Mouse (Mus musculus) erythroblast, embryonic 14.5 days (primary cell): ENCODE data around the gene Clec4b2. TPM values are rescaled to one million over a fixed set of nuclear protein-coding genes. Genes with fewer than 3 reads are reported as not detected.
"Not testable (repeated sequence)": the region's sequence is repeated elsewhere in the genome, so short reads cannot be mapped to it uniquely, and the experiment has no call there.

Experiments used
- H3K27me3 ChIP-seq: 2 replicates; pipeline ENCODE4 v1.6.1; 2012; ENCODE audit warnings: inconsistent platforms; ENCODE audit not compliant: control insufficient read depth
- H3K36me3 ChIP-seq: 2 replicates; pipeline ENCODE4 v1.6.1; 2012; ENCODE audit warnings: mild to moderate bottlenecking, inconsistent platforms; ENCODE audit not compliant: control insufficient read depth
- H3K4me1 ChIP-seq: 2 replicates; pipeline ENCODE4 v1.6.1; 2012; ENCODE audit warnings: inconsistent platforms; ENCODE audit not compliant: control insufficient read depth
- H3K4me3 ChIP-seq: replicated peaks from 2 replicates; pipeline ENCODE3; 2012; ENCODE audit warnings: moderate library complexity, mild to moderate bottlenecking, inconsistent platforms
- H3K9me3 ChIP-seq: 2 replicates; pipeline ENCODE4 v1.6.1; 2012; ENCODE audit warnings: low read length, inconsistent platforms, mixed read lengths; ENCODE audit not compliant: control insufficient read depth
- GATA1 ChIP-seq: IDR thresholded peaks from 2 replicates; pipeline ENCODE4 v1.6.1; 2012; ENCODE audit warnings: low read length, inconsistent platforms, mixed read lengths
- TAL1 ChIP-seq: IDR thresholded peaks from 3 replicates; pipeline ENCODE4 v1.6.1; 2012; ENCODE audit warnings: low read length, inconsistent platforms, mixed read lengths
- polyA plus RNA-seq: library from polyadenylated mRNA; stranded (reverse); fragments of >175 nt; gene quantifications from 2 replicates; pipeline ENCODE4 v1.2.3, GENCODE M21; 2012

Clec4b2 gene
- polyA plus RNA-seq, 1 experiment = not detected

- TF ChIP-seq GATA1 = no peak
- no peak for TF ChIP-seq TAL1
- no peaks in the 10 kb centered on the region for H3K9me3 ChIP-seq
- no peaks in the 10 kb centered on the region for H3K36me3 ChIP-seq
- H3K4me3 ChIP-seq = no peak overlapping the region
- H3K4me1 ChIP-seq = peaks cover 19% of the 10 kb centered on the region
- H3K27me3 ChIP-seq = no peaks in the 10 kb centered on the region
Observed at GRCm38 (mm10) chr6:123211726-123212125, 39.0 kb downstream of the Clec4b2 start.

- TF ChIP-seq GATA1 (no peak), TAL1 (no peak)
Observed at GRCm38 (mm10) chr6:123227519-123228166, 55.0 kb downstream of the Clec4b2 start.

DNA sequence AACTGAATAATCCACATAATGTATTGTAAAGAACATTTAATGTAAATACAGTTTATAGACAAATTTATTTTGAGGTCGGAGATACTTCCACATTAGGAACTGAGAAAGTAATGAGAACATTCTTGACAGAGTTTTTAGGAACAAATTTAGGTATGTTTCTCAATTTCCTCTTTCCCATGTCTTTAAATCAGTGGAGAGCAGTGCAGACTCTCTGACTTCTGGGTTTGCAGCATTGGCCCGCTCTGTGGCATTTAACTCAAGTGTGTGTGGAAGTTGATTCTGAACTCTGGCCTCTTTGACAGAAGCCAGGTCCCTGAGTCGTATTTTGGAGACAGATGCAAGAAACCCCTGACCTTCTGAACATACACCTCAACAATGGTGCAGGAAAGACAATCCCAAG is 57.0 kb downstream of the Clec4b2 start, which contains the start of gene Clec4n:
Gene Clec4n, plus strand, starts transcription at position 200 of the 400 bp plus-strand sequence.
- H3K27me3 ChIP-seq = no peaks in the 10 kb centered on the region
- TF ChIP-seq GATA1 (no peak), TAL1 (no peak)
- H3K4me3 ChIP-seq = no peak within 1 kb of the TSS
- no peaks in the 10 kb centered on the region for H3K9me3 ChIP-seq
- H3K4me1 ChIP-seq = no peaks in the 10 kb centered on the region
- no peaks in the 10 kb centered on the region for H3K36me3 ChIP-seq

More at GRCm38 (mm10) chr6:123227519-123228166, 55.0 kb downstream of the Clec4b2 start:
- H3K36me3 ChIP-seq = no peaks in the 10 kb centered on the region
- H3K4me3 ChIP-seq = no peak overlapping the region
- no peaks in the 10 kb centered on the region for H3K27me3 ChIP-seq
- no peaks in the 10 kb centered on the region for H3K9me3 ChIP-seq
- H3K4me1 ChIP-seq = no peaks in the 10 kb centered on the region

DNA sequence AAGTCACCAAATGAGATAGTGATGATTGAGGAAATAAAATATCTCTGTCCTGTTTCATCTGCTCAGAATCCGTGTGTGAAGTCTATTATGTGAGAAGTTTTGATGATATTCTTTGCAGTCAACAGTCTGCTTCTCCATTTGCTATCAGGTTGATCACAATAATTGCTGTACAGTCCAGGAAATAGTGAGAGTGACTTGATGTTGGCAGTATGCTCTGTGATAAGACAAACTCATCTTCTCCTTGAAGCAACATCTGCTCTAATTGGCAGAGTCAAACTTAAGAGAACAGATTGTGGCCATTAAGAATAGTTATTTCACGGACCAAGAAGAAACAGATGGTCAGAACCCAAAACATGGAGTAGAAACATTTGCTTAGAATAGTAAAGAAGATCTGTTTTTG is 58.5 kb downstream of the Clec4b2 start:
- H3K36me3 ChIP-seq = no peaks in the 10 kb centered on the region
- H3K4me1 ChIP-seq = no peaks in the 10 kb centered on the region
- TF ChIP-seq GATA1 (no peak), TAL1 (no peak)
- H3K9me3 ChIP-seq = no peaks in the 10 kb centered on the region
- H3K27me3 ChIP-seq = no peaks in the 10 kb centered on the region
- H3K4me3 ChIP-seq = no peak overlapping the region

DNA sequence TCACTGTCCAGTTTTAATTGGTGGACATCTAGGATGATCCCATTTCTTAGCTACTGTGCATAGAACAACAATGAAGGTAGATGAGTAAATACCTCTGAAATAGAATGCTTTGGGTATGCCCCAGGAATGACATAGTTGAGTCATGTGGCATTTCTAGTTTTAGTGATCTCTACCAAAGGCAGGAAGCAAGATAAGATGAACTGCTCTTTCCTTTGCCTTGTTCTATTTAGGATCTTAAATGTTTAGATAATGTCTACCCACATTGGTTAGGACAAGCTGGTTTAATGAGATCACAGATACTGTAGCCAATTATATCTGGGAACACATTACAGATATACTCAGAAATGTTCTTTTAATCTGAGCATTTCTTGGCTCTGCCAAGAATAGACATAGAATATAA is 64.9 kb downstream of the Clec4b2 start:
- Histone ChIP-seq H3K4me3 (no peak overlapping the region), H3K9me3 (no peaks in the 10 kb centered on the region), H3K36me3 (no peaks in the 10 kb centered on the region), H3K4me1 (no peaks in the 10 kb centered on the region), H3K27me3 (no peaks in the 10 kb centered on the region)
- TF ChIP-seq TAL1 (no peak), GATA1 (no peak)

DNA sequence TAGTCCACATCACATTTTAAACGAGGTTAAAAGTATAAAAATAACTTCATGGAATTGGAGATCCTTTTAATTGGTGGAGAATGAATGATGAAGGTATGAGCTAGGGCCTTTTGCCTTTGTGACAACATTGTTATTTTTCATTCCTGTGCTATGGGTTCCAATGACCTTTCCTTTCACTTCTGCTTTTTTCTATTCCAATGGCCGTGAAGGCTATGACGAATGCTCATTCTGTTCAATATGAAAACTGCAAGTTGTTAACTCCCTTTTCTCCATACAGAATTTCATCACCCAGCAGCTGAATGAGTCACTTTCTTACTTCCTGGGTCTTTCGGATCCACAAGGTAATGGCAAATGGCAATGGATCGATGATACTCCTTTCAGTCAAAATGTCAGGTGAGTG is 71.5 kb downstream of the Clec4b2 start:
- Histone ChIP-seq H3K9me3 (no peaks in the 10 kb centered on the region; the same call in 1 of the 2 replicates), H3K4me3 (no peak overlapping the region), H3K4me1 (no peaks in the 10 kb centered on the region), H3K36me3 (no peaks in the 10 kb centered on the region), H3K27me3 (no peaks in the 10 kb centered on the region)
- TF ChIP-seq TAL1 (no peak), GATA1 (no peak)

DNA sequence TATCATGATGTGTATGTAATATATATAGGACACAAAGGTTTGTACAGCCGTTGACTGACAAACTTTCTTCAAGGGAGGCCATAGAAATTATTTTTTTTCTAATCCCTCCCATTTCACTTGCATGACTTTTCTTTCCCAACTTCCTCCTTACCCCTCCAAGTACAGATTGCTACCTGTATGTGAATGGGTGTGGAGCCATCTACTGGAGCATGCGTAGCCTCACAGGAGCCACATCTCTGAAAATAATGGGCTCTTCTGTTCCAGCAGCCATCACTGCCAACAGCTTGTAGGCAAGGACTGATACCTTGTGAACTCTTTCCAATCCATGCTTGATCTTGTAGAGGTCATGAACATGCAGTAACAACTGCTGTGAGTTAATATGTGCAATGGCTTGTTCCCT is 76.2 kb downstream of the Clec4b2 start:
- not testable (repeated sequence) for H3K36me3 ChIP-seq, H3K9me3 ChIP-seq, H3K4me3 ChIP-seq, H3K27me3 ChIP-seq, H3K4me1 ChIP-seq

DNA sequence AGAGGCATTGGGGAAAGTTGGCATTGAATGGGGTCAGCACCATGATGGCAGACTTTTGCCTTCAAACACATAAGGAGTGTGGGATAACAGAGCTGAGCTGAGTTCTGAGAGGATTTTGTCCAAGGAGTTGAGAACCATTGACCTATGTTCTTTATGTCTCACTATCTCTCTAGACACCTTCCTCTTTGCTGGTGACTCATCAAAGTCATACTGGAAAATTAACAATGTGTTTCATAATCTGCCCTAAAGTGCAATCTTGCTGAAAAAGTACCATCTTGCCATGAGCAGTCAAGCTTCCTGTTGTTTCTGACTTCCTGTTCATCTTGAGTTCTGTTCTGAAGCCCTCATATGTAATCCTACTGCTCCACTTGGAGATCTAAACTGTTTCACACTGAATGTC is 80.0 kb downstream of the Clec4b2 start:
- Histone ChIP-seq H3K36me3 (no peaks in the 10 kb centered on the region), H3K4me1 (no peaks in the 10 kb centered on the region), H3K9me3 (no peaks in the 10 kb centered on the region), H3K27me3 (no peaks in the 10 kb centered on the region), H3K4me3 (no peak overlapping the region)
- TF ChIP-seq GATA1 (no peak), TAL1 (no peak)

Other genes with a start within 250 kb of the Clec4b2 start
- not detected in 2 replicates for gene Clec4a3, start 220.4 kb upstream of the Clec4b2 start, polyA plus RNA-seq
- not detected in 2 replicates for gene Clec4a4, start 182.5 kb upstream of the Clec4b2 start, polyA plus RNA-seq
- gene Clec4b1, start 122.9 kb upstream of the Clec4b2 start, polyA plus RNA-seq = not detected in 2 replicates
- 0.22 TPM in 1 of 2 replicates, not detected in the other for gene Clec4a2, start 66.5 kb upstream of the Clec4b2 start, polyA plus RNA-seq
- gene Clec4n, start 57.0 kb downstream of the Clec4b2 start, polyA plus RNA-seq = 0.20 TPM in 1 of 2 replicates, not detected in the other
- gene Clec4d, start 89.2 kb downstream of the Clec4b2 start, polyA plus RNA-seq = not detected in 2 replicates
- not detected in 2 replicates for gene Clec4e, start 117.0 kb downstream of the Clec4b2 start, polyA plus RNA-seq
- not detected in 2 replicates for gene Vmn2r19, start 135.4 kb downstream of the Clec4b2 start, polyA plus RNA-seq
- 0.01 TPM in 1 of 2 replicates, not detected in the other for gene Vmn2r20, start 245.2 kb downstream of the Clec4b2 start, polyA plus RNA-seq